Mouse (Mus musculus) erythroblast, embryonic 14.5 days (primary cell): ENCODE measurements around the gene Fam20c.

Source experiments
- GATA1 ChIP-seq: IDR thresholded peaks from 2 replicates; pipeline ENCODE4 v1.6.1; 2012; ENCODE audit warnings: low read length, inconsistent platforms, mixed read lengths
- TAL1 ChIP-seq: IDR thresholded peaks from 3 replicates; pipeline ENCODE4 v1.6.1; 2012; ENCODE audit warnings: low read length, inconsistent platforms, mixed read lengths

- no peak for TF ChIP-seq TAL1
- no peak for TF ChIP-seq GATA1
Measured at GRCm38 (mm10) chr5:138753269-138753668, 1.0 kb upstream of the Fam20c start.
